Mouse (Mus musculus) G1E-ER4 (cell line): Measurements from ENCODE around the gene Tctn3. TPM values are rescaled to one million over a fixed set of nuclear protein-coding genes. Genes with fewer than 3 reads are reported as not detected.

ENCODE experiments used
- GATA1 ChIP-seq: IDR thresholded peaks from one replicate; pipeline ENCODE4 v1.8.0; 2012; ENCODE audit warnings: low read length, inconsistent platforms
- polyA plus RNA-seq: library from polyadenylated mRNA; stranded (reverse); fragments of >175 nt; gene quantifications from 2 replicates; pipeline ENCODE4 v1.2.3, GENCODE M21; 2012

The Tctn3 gene
- polyA plus RNA-seq, 1 experiment = 11.6 TPM

DNA sequence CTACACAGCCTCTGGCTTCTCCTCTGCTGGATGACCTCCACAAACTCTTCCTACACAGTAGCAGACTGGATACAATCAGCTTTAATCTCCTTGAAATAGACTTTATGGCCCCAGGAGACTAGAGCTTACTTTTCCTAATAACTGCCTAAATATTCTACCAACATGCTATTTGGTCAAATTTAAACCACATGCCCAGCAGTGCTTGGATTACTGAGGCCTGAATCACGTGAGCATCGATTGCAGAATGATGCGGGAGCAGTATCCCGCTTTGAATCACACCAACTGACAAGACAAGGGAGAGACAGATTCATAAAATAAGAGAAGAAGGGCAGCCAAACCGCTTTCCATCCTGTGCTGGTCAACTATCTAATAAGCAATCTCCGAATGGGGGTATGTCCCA lies 63.6 kb downstream of the Tctn3 start:
- TF ChIP-seq GATA1 = no peak

Other genes starting within 250 kb of the Tctn3 start
- gene Sorbs1, start 98.5 kb downstream of the Tctn3 start, polyA plus RNA-seq = 9.4 and 12.8 TPM in 2 replicates
- gene Aldh18a1, start 23.8 kb downstream of the Tctn3 start, polyA plus RNA-seq = 18.9 and 26.2 TPM in 2 replicates
- not detected in 2 replicates for gene Entpd1, start 133 bp upstream of the Tctn3 start, polyA plus RNA-seq
- 0.02 TPM in 2 replicates for gene Cc2d2b, start 136.5 kb upstream of the Tctn3 start, polyA plus RNA-seq
- gene Ccnj, start 219.0 kb upstream of the Tctn3 start, polyA plus RNA-seq = 3.4 and 4.0 TPM in 2 replicates